Mouse (Mus musculus) liver, embryonic 11.5 days (tissue): ENCODE data around the gene Dnajc13. TPM values are rescaled to one million over a fixed set of nuclear protein-coding genes. Genes with fewer than 3 reads are reported as not detected.

Source experiments
- ATAC-seq: fragments of 200-750 bp; cut with Nextera tagmentation; replicated peaks from 2 replicates; pipeline ENCODE4 v1.8.0; 2017; ENCODE audit warnings: moderate number of reproducible peaks, mild to moderate bottlenecking, moderate TSS enrichment, moderate library complexity; ENCODE audit not compliant: low FRiP score
- DNase-seq: peaks from one replicate; pipeline ENCODE4 v3.0.0-alpha.2; 2017; ENCODE audit warnings: low spot score
- H3K27ac ChIP-seq: fragments of 300-500 bp; sonication (generic); 2 replicates; pipeline ENCODE4 v1.5.1; 2014; ENCODE audit warnings: mild to moderate bottlenecking, low read depth, low read length, control low read depth
- H3K27me3 ChIP-seq: fragments of 300-500 bp; sonication (generic); replicated peaks from 2 replicates; pipeline ENCODE4 v1.6.1; 2014; ENCODE audit warnings: low read length, mixed read lengths; ENCODE audit not compliant: control insufficient read depth, insufficient read depth
- H3K36me3 ChIP-seq: fragments of 300-500 bp; sonication (generic); 2 replicates; pipeline ENCODE4 v1.6.1; 2014; ENCODE audit warnings: mild to moderate bottlenecking, low read length, moderate library complexity, mixed read lengths; ENCODE audit not compliant: control insufficient read depth, insufficient read depth
- H3K4me1 ChIP-seq: fragments of 300-500 bp; sonication (generic); replicated peaks from 2 replicates; pipeline ENCODE4 v1.6.1; 2014; ENCODE audit warnings: low read length, mixed read lengths; ENCODE audit not compliant: control insufficient read depth, insufficient read depth
- H3K4me2 ChIP-seq: fragments of 300-500 bp; sonication (generic); 2 replicates; pipeline ENCODE4 v1.6.1; 2014; ENCODE audit warnings: mild to moderate bottlenecking, control low read depth, moderate library complexity
- H3K4me3 ChIP-seq: fragments of 300-500 bp; sonication (generic); 2 replicates; pipeline ENCODE4 v1.5.1; 2014; ENCODE audit warnings: low read depth, low read length, control low read depth
- H3K9ac ChIP-seq: fragments of 300-500 bp; sonication (generic); 2 replicates; pipeline ENCODE4 v1.6.1; 2014; ENCODE audit warnings: low read depth, low read length, control low read depth
- H3K9me3 ChIP-seq: fragments of 300-500 bp; sonication (generic); 2 replicates; pipeline ENCODE4 v1.6.1; 2016; ENCODE audit warnings: low read length, inconsistent platforms, mixed read lengths; ENCODE audit not compliant: control insufficient read depth
- WGBS: fragments of 180-500 bp; shearing (Covaris S2); extraction: QIAGEN DNeasy Blood & Tissue Kit; methylation state at CpG from one replicate; pipeline ENCODE4 v1.1.7; 2014; 5-methylcytosine and 5-hydroxymethylcytosine counted together
- polyA plus RNA-seq: library from polyadenylated mRNA; unstranded; fragments of >200 nt; fragmentation: Nextera tagmentation; extraction: Ambion mirVana; gene quantifications from 2 replicates; pipeline ENCODE4 v1.2.1, GENCODE M21; 2014

The Dnajc13 gene
- polyA plus RNA-seq: 20.6 and 22.6 TPM in 2 replicates

- Histone ChIP-seq H3K4me3 (peak within 1 kb of the TSS; percentile 95), H3K4me2 (peak within 1 kb of the TSS; percentile 75), H3K36me3 (no peaks in the 10 kb centered on the region), H3K27ac (peak within 1 kb of the TSS; percentile 72), H3K27me3 (no peaks in the 10 kb centered on the region), H3K9ac (peak within 1 kb of the TSS; percentile 87), H3K4me1 (peaks cover 9% of the 10 kb centered on the region), H3K9me3 (no peaks in the 10 kb centered on the region)
- peak; percentile 98 for DNase-seq
- peak; percentile 96 for ATAC-seq
- under 1% methylated on average over 54 of the region's 60 CpGs for WGBS
These were observed at the start of gene Dnajc13 for GRCm38 (mm10) chr9:104262823-104263352. Gene Dnajc13 (minus strand): TSS chr9:104262930.

DNA sequence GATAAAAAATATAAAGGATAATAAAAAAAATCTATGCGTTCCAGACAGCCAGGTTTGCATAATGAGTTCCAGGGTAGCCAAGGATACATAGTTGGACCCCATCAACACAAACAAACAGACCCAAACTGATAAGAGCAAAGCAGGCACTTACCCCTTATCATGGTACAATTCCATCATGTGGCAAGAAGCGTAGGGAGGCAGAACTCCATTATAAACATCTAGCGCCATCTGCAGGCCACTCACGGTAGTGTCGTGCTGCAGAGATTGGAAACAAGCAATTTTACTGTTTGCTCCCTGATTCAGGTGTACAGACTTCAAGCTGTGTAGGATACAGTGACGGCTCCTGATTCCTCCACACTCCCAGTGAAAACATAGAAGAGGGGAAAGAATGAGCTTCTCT lies 44.0 kb upstream of the Dnajc13 start:
- no peak for ATAC-seq
- Histone ChIP-seq H3K36me3 (no peaks in the 10 kb centered on the region), H3K9me3 (no peaks in the 10 kb centered on the region), H3K27ac (no peak overlapping the region), H3K4me2 (no peak overlapping the region), H3K9ac (no peak overlapping the region), H3K4me1 (no peaks in the 10 kb centered on the region), H3K4me3 (no peak overlapping the region), H3K27me3 (no peaks in the 10 kb centered on the region)
- 12% methylated on average over 6 of the region's 6 CpGs for WGBS
- peak; percentile 65 for DNase-seq

DNA sequence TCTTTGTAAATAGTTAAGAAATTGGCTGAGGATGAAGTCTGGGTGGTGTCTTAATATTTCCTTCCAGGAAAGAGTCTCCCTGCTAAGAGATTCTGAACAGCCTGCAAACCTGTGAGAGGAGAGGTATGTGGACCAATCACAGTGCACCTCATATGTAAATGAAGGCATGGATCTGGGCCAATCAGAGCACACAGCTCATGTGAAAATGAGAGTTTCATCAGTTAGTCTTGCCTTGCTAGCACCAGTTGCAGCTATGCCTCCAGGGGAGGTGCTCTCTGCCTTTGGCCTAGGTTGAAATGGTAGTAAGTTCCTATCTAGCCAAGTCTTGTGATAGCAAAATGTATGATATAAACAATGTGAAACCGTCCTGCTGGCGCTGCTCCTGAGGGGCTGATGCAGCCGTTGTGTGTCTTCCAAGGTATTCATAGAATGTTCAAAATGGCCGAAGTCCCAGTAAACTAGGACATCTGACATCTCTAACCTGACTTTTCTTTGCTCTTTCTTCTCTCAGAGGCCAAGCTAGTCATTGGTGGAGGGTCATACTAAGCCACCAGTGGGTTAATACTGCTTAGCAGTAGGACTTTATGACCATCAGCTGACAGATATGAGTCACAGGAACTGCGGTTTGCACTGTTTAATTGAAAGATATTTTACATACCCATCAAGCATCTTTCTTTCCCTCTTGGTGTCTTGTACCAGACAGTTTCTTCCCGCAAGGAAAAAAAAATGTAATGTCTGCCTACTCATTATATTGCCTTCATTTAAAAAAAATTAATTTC lies 42.8 kb upstream of the Dnajc13 start:
- DNase-seq: no peak
- Histone ChIP-seq H3K9me3 (no peaks in the 10 kb centered on the region), H3K9ac (no peak overlapping the region), H3K36me3 (no peaks in the 10 kb centered on the region), H3K4me1 (no peaks in the 10 kb centered on the region), H3K27ac (no peak overlapping the region), H3K27me3 (no peaks in the 10 kb centered on the region), H3K4me3 (no peak overlapping the region), H3K4me2 (no peak overlapping the region)
- WGBS: 86% methylated on average over 6 of the region's 6 CpGs
- ATAC-seq: no peak

DNA sequence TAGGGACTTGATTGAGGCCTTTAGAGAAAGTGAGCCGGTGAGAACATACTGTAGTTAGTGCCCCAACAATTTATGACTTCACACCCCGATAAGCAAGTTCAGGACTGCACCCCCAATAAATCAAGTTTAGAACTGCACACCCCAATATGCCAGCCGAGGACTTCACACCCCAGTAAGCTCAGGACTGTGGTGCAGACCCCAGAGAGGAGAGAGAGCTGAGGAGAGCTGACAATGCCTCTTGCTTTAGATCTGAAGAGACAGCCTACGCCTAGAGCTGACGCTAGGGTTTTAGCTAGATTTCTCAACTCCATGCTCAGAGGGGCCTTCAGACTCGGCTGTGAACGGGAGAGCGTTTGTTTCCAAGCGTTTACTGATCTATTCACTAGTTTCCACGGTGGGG lies 42.1 kb upstream of the Dnajc13 start:
- Histone ChIP-seq H3K27ac (no peak overlapping the region), H3K27me3 (no peaks in the 10 kb centered on the region; the same call in 1 of the 2 replicates), H3K4me2 (no peak overlapping the region), H3K4me1 (no peaks in the 10 kb centered on the region), H3K4me3 (no peak overlapping the region), H3K9me3 (no peaks in the 10 kb centered on the region), H3K36me3 (no peaks in the 10 kb centered on the region), H3K9ac (no peak overlapping the region)
- no peak for ATAC-seq
- 69% methylated on average over 10 of the region's 10 CpGs for whole genome bisulfite sequencing
- no peak for DNase-seq

GRCm38 (mm10) chr9:104304376-104304775 lies 41.6 kb upstream of the Dnajc13 start:
- WGBS: 67% methylated on average over 4 of the region's 4 CpGs

GRCm38 (mm10) chr9:104300569-104300968 lies 37.8 kb upstream of the Dnajc13 start:
- Histone ChIP-seq H3K4me3 (no peak overlapping the region), H3K9me3 (no peaks in the 10 kb centered on the region), H3K4me2 (no peak overlapping the region), H3K36me3 (no peaks in the 10 kb centered on the region), H3K4me1 (no peaks in the 10 kb centered on the region), H3K27ac (no peak overlapping the region), H3K27me3 (no peaks in the 10 kb centered on the region; the same call in 1 of the 2 replicates), H3K9ac (no peak overlapping the region)
- no peak for ATAC-seq
- no peak for DNase-seq
- 68% methylated on average over 12 of the region's 12 CpGs for WGBS

More at GRCm38 (mm10) chr9:104304376-104304775, 41.6 kb upstream of the Dnajc13 start:
- Histone ChIP-seq H3K9ac (no peak overlapping the region), H3K4me2 (no peak overlapping the region), H3K4me1 (no peaks in the 10 kb centered on the region), H3K36me3 (no peaks in the 10 kb centered on the region), H3K27me3 (no peaks in the 10 kb centered on the region; the same call in 1 of the 2 replicates), H3K9me3 (no peaks in the 10 kb centered on the region), H3K27ac (no peak overlapping the region), H3K4me3 (no peak overlapping the region)
- ATAC-seq (no peak), DNase-seq (no peak)

GRCm38 (mm10) chr9:104297041-104297440 lies 34.3 kb upstream of the Dnajc13 start:
- no peaks in the 10 kb centered on the region; the same call in 1 of the 2 replicates for H3K27me3 ChIP-seq
- no peaks in the 10 kb centered on the region for H3K9me3 ChIP-seq
- no peak overlapping the region for H3K4me3 ChIP-seq
- H3K4me2 ChIP-seq: no peak overlapping the region
- no peak overlapping the region for H3K27ac ChIP-seq
- no peak for ATAC-seq
- WGBS: 67% methylated on average over 3 of the region's 3 CpGs
- H3K4me1 ChIP-seq: no peaks in the 10 kb centered on the region
- H3K9ac ChIP-seq: no peak overlapping the region
- no peak for DNase-seq
- H3K36me3 ChIP-seq: no peaks in the 10 kb centered on the region

DNA sequence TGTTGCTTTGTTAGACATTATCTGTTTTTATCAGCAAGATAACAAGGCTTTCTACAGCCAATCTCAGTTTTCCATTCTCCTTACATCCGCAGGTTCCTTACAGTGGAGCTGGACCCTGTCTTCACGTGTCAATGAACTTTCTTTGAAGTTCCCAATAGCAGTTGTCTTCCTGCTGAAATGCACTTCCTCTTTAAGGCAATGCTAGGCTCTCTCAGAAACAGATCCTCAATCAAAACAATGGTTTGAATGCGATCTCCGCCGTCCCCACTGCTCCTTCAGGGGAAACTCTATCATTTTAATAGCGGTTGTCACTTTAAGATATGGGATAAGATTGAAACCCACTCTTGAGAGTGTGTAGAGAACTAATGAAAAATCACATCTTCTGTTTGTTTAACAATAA lies 22.2 kb upstream of the Dnajc13 start:
- WGBS: 39% methylated on average over 6 of the region's 6 CpGs

DNA sequence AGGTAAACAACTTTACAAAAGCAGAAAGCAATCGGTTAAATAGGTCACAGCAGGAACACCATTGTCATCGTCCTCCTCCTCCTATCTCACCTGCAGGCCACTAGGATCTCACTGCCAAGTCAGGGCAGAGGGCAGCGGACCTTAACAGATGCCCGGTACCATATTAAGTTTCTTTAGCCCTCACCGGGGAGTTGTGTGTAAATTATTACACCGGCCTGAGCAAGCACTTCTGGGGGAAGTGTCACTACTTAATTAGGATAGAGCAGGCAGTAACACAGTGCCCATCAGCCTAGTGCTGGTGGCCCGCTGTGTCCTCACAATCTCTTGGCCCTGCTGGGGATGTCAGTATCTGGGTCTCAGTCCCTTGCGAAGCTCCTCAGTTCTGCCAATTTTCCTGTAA lies 19.8 kb upstream of the Dnajc13 start:
- H3K4me3 ChIP-seq: no peak overlapping the region
- WGBS: 51% methylated on average over 8 of the region's 8 CpGs
- H3K36me3 ChIP-seq: no peaks in the 10 kb centered on the region
- H3K9ac ChIP-seq: no peak overlapping the region
- H3K27ac ChIP-seq: no peak overlapping the region
- DNase-seq: no peak
- H3K4me2 ChIP-seq: no peak overlapping the region
- H3K9me3 ChIP-seq: no peaks in the 10 kb centered on the region
- no peaks in the 10 kb centered on the region for H3K4me1 ChIP-seq
- ATAC-seq: no peak
- H3K27me3 ChIP-seq: no peaks in the 10 kb centered on the region

More for the DNA sequence above, 22.2 kb upstream of the Dnajc13 start:
- no peak for ATAC-seq
- no peak overlapping the region for H3K4me3 ChIP-seq
- H3K36me3 ChIP-seq: no peaks in the 10 kb centered on the region
- no peak for DNase-seq
- H3K27me3 ChIP-seq: no peaks in the 10 kb centered on the region
- H3K9me3 ChIP-seq: no peaks in the 10 kb centered on the region
- H3K4me1 ChIP-seq: no peaks in the 10 kb centered on the region
- H3K4me2 ChIP-seq: no peak overlapping the region
- H3K27ac ChIP-seq: no peak overlapping the region
- H3K9ac ChIP-seq: no peak overlapping the region
